Mouse (Mus musculus) kidney, embryonic 14.5 days (tissue): ENCODE data around the gene Cyp2j6. TPM values are rescaled to one million over a fixed set of nuclear protein-coding genes. Genes with fewer than 3 reads are reported as not detected.

ENCODE experiments used
- polyA plus RNA-seq: library from polyadenylated mRNA; unstranded; fragments of >200 nt; fragmentation: Nextera tagmentation; extraction: Ambion mirVana; gene quantifications from 2 replicates; pipeline ENCODE4 v1.2.1, GENCODE M21; 2014

Cyp2j6 gene
- polyA plus RNA-seq, 1 experiment from 2014 or later = 10.5 TPM

Other genes starting within 250 kb of the Cyp2j6 start
- gene Cyp2j11, start 205.0 kb downstream of the Cyp2j6 start, polyA plus RNA-seq = 0.74 and 0.83 TPM in 2 replicates
- not detected in 2 replicates for gene Cyp2j8, start 46.3 kb downstream of the Cyp2j6 start, polyA plus RNA-seq
- 2.7 and 3.0 TPM in 2 replicates for gene Cyp2j9, start 37.9 kb upstream of the Cyp2j6 start, polyA plus RNA-seq
- 0.59 and 1.1 TPM in 2 replicates for gene Cyp2j5, start 110.5 kb upstream of the Cyp2j6 start, polyA plus RNA-seq
- not detected in 2 replicates for gene Gm12695, start 231.5 kb upstream of the Cyp2j6 start, polyA plus RNA-seq